Mouse (Mus musculus): ENCODE measurements around the gene BC037034.

BC037034 gene

GRCm38 (mm10) chr5:138228026-138228425 lies 35.8 kb downstream of the BC037034 start:
- in situ Hi-C loops (cut with MboI; ENCODE audit: low pct_unique_long_range_greater_than_20kb in 1 of 2, low sequenced_read_pairs in 2 of 2, unreplicated experiment in 1 of 2), result no loop called here

GRCm38 (mm10) chr5:138227367-138227766 lies 36.5 kb downstream of the BC037034 start:
- in situ Hi-C loops (cut with MboI; ENCODE audit: low pct_unique_long_range_greater_than_20kb in 1 of 2, low sequenced_read_pairs in 2 of 2, unreplicated experiment in 1 of 2), result no loop called here

GRCm38 (mm10) chr5:138226491-138226890 lies 37.3 kb downstream of the BC037034 start:
- in situ Hi-C loops (cut with MboI; ENCODE audit: low pct_unique_long_range_greater_than_20kb in 1 of 2, low sequenced_read_pairs in 2 of 2, unreplicated experiment in 1 of 2), result no loop called here

GRCm38 (mm10) chr5:138225700-138226099 lies 38.1 kb downstream of the BC037034 start, which contains the start of gene Nxpe5:
Gene Nxpe5 (plus strand): TSS chr5:138225898.
- in situ Hi-C loops (cut with MboI; ENCODE audit: low pct_unique_long_range_greater_than_20kb in 1 of 2, low sequenced_read_pairs in 2 of 2, unreplicated experiment in 1 of 2), result no loop called here

GRCm38 (mm10) chr5:138223287-138223686 lies 40.5 kb downstream of the BC037034 start:
- in situ Hi-C loops (cut with MboI; ENCODE audit: low pct_unique_long_range_greater_than_20kb in 1 of 2, low sequenced_read_pairs in 2 of 2, unreplicated experiment in 1 of 2), result loop anchor here in 1 of 2 experiments (25.0 kb wide), 1 partner anchor 411 kb away; no protein-coding TSS in a partner anchor

- in situ Hi-C loops (cut with MboI; ENCODE audit: low pct_unique_long_range_greater_than_20kb in 1 of 2, low sequenced_read_pairs in 2 of 2, unreplicated experiment in 1 of 2), result loop anchor here in 1 of 2 experiments (25.0 kb wide), 1 partner anchor 410 kb away; no protein-coding TSS in a partner anchor
These were observed 41.7 kb downstream of the BC037034 start for GRCm38 (mm10) chr5:138222111-138222510.

- in situ Hi-C loops (cut with MboI; ENCODE audit: low pct_unique_long_range_greater_than_20kb in 1 of 2, low sequenced_read_pairs in 2 of 2, unreplicated experiment in 1 of 2), result loop anchor here in 1 of 2 experiments (25.0 kb wide), 1 partner anchor 408 kb away; no protein-coding TSS in a partner anchor
These were observed 44.0 kb downstream of the BC037034 start for GRCm38 (mm10) chr5:138219864-138220263.

GRCm38 (mm10) chr5:138216632-138217031 lies 47.2 kb downstream of the BC037034 start:
- in situ Hi-C loops (cut with MboI; ENCODE audit: low pct_unique_long_range_greater_than_20kb in 1 of 2, low sequenced_read_pairs in 2 of 2, unreplicated experiment in 1 of 2), result loop anchor here in 1 of 2 experiments (25.0 kb wide), 1 partner anchor 404 kb away; no protein-coding TSS in a partner anchor

Measured in mouse embryonic stem cell (cell line).